Mouse (Mus musculus): Measurements from ENCODE around the gene Tle3. TPM values are rescaled to one million over a fixed set of nuclear protein-coding genes. Genes with fewer than 3 reads are reported as not detected.

The Tle3 gene
- total RNA-seq, 2 experiments from 2014 or later: 16.8 to 16.9 TPM

GRCm38 (mm10) chr9:61456441-61457161 lies 84.4 kb downstream of the Tle3 start:
- DNase-seq: no peak
- intact Hi-C loops (cut with DNase I): no loop called here

DNA sequence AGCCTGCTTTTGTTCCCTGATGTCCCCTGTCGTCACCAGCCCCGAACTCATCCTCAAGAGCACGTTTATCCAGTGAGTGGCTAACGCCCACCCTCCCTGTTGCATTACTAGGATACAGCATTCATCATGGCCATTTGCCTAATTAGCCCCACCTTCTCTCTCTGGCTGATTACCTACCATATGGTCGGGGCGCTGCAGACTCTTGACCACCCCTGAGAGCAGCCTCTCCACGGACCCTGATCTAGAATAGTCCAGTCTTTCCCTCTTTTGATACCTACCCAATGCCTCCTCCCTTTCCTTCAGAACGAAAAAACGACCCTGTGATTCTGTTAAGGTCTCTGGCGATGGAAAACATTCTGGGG lies 85.0 kb downstream of the Tle3 start:
- intact Hi-C loops (cut with DNase I): no loop called here
- DNase-seq: no peak

GRCm38 (mm10) chr9:61461859-61462258 lies 89.7 kb downstream of the Tle3 start:
- no peak for DNase-seq
- intact Hi-C loops (cut with DNase I): no loop called here

- intact Hi-C loops (cut with DNase I): no loop called here
- no peak for DNase-seq
Observed at GRCm38 (mm10) chr9:61467436-61467835, 95.3 kb downstream of the Tle3 start.

Data from heart, postnatal 36 days (tissue).